Mouse (Mus musculus) midbrain, embryonic 14.5 days (tissue): ENCODE measurements around the gene Abhd16a. TPM values are rescaled to one million over a fixed set of nuclear protein-coding genes. Genes with fewer than 3 reads are reported as not detected.

Experiments
- ATAC-seq: fragments of 200-750 bp; cut with Nextera tagmentation; 2 replicates; pipeline ENCODE4 v1.8.0; 2017; ENCODE audit warnings: moderate number of reproducible peaks, moderate library complexity; ENCODE audit not compliant: low FRiP score, low TSS enrichment
- DNase-seq: peaks from one replicate; pipeline ENCODE4 v3.0.0-alpha.2; 2015
- H3K27ac ChIP-seq: fragments of 300-500 bp; sonication (generic); replicated peaks from 2 replicates; pipeline ENCODE4 v1.5.1; 2014; ENCODE audit warnings: mild to moderate bottlenecking, low read depth, low read length, moderate library complexity
- H3K27me3 ChIP-seq: fragments of 300-500 bp; sonication (generic); 2 replicates; pipeline ENCODE4 v1.6.1; 2014; ENCODE audit warnings: low read length, control low read depth, mixed read lengths; ENCODE audit not compliant: control insufficient read depth, insufficient read depth
- H3K36me3 ChIP-seq: fragments of 300-500 bp; sonication (generic); 2 replicates; pipeline ENCODE4 v1.6.1; 2014; ENCODE audit warnings: low read length, control low read depth; ENCODE audit not compliant: control insufficient read depth, insufficient read depth
- H3K4me1 ChIP-seq: fragments of 300-500 bp; sonication (generic); 2 replicates; pipeline ENCODE4 v1.6.1; 2014; ENCODE audit warnings: mild to moderate bottlenecking, antibody characterized with exemption, low read length, control low read depth; ENCODE audit not compliant: control insufficient read depth, insufficient read depth
- H3K4me2 ChIP-seq: fragments of 300-500 bp; sonication (generic); 2 replicates; pipeline ENCODE4 v1.6.1; 2014; ENCODE audit warnings: mild to moderate bottlenecking, low read length, moderate library complexity
- H3K4me3 ChIP-seq: fragments of 300-500 bp; sonication (generic); replicated peaks from 2 replicates; pipeline ENCODE4 v1.5.1; 2014; ENCODE audit warnings: low read depth, low read length
- H3K9ac ChIP-seq: fragments of 300-500 bp; sonication (generic); replicated peaks from 2 replicates; pipeline ENCODE4 v1.6.1; 2014; ENCODE audit warnings: mild to moderate bottlenecking, low read length, moderate library complexity
- H3K9me3 ChIP-seq: fragments of 300-500 bp; sonication (generic); 2 replicates; pipeline ENCODE4 v1.6.1; 2016; ENCODE audit warnings: low read length, control low read depth, mixed read lengths; ENCODE audit not compliant: control insufficient read depth
- WGBS: fragments of 180-500 bp; shearing (Covaris S2); extraction: QIAGEN DNeasy Blood & Tissue Kit; methylation state at CpG from one replicate; pipeline ENCODE4 v1.1.7; 2014; 5-methylcytosine and 5-hydroxymethylcytosine counted together
- polyA plus RNA-seq: library from polyadenylated mRNA; unstranded; fragments of >200 nt; fragmentation: Nextera tagmentation; extraction: Ambion mirVana; gene quantifications from 2 replicates; pipeline ENCODE4 v1.2.1, GENCODE M21; 2014

Gene Abhd16a
- polyA plus RNA-seq, 1 experiment from 2014 or later: 79.4 TPM

GRCm38 (mm10) chr17:35064951-35065947 lies 23.8 kb upstream of the Abhd16a start, which contains the start of gene Ly6g6c:
Gene Ly6g6c (plus strand): TSS chr17:35065388.
- Histone ChIP-seq H3K36me3 (peaks cover 24% of the 10 kb centered on the region), H3K4me1 (peaks cover 11% of the 10 kb centered on the region), H3K27ac (no peak within 1 kb of the TSS), H3K9me3 (no peaks in the 10 kb centered on the region), H3K27me3 (peaks cover 18% of the 10 kb centered on the region; the same call in 1 of the 2 replicates), H3K4me2 (peak within 1 kb of the TSS; percentile 42), H3K4me3 (peak within 1 kb of the TSS; percentile 19), H3K9ac (peak within 1 kb of the TSS; percentile 20; the same call in 1 of the 2 replicates)
- 2% methylated on average over 48 of the region's 48 CpGs for WGBS
- DNase-seq (peak; percentile 39), ATAC-seq (no peak)

DNA sequence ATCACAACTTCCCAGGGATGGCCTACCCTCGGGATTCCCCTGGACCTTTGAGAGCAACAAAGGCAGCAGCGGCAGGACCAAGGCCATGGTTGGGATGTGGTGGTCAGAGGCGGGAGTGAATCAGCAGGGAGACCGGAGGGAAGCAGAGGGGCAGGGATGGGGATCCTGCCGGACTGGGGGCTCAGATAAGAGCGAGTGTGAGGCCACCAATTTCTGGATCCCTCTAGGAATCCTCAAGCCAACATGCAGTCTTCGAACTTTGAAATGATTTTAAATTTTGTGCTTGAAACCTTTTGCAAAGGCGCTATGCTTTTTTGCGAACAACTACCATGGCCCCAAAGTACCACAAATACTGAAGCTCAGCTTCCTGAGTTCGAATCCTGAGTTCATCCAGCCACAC lies 23.0 kb upstream of the Abhd16a start, which contains the start of gene Mpig6b:
Gene Mpig6b (minus strand): TSS at position 101 of the 400 bp plus-strand sequence.
- DNase-seq: no peak
- no peak within 1 kb of the TSS for H3K27ac ChIP-seq
- H3K27me3 ChIP-seq: peaks cover 18% of the 10 kb centered on the region; the same call in 1 of the 2 replicates
- H3K4me2 ChIP-seq: peak within 1 kb of the TSS; percentile 42
- no peak for ATAC-seq
- H3K9ac ChIP-seq: no peak within 1 kb of the TSS
- H3K36me3 ChIP-seq: peaks cover 19% of the 10 kb centered on the region
- 46% methylated on average over 10 of the region's 10 CpGs for WGBS
- peak within 1 kb of the TSS; percentile 19 for H3K4me3 ChIP-seq
- H3K4me1 ChIP-seq: 0 out of 2 replicates have a peak, but pooled peaks cover 4% of the 10 kb centered on the region
- H3K9me3 ChIP-seq: no peaks in the 10 kb centered on the region

DNA sequence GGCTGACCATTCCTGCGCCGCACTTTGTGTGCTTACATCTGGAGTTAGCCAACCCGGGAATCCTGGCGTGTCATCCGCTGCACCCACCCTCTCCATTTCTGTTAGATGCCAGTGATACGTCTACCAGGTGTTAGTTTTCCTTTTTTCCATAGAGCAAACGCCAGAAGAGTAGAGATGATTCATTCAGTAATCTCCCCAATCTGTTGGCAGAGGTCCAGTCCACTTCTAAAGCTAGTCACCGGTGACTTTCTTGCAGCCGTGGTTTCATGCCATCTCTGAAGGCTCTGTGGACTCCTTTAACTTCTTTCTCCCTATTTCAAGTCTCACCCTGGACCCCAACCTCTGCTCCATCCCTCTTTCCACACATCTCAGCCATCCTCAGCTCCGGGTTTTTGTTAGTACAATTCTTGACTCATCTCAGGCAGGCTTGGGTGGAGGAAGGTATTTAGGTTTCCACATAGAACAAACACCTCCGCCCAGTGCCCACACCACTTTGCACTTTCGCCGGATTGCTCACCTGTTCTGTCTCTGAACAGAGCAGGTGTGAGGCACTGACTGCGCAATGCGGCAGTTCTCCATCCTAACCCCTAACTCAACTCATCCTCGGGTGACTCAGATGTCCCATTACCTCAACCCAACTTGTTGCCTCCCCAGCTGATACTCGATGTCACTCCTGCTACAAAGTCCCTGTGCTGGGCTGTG lies 20.7 kb upstream of the Abhd16a start:
- H3K27me3 ChIP-seq: peaks cover 18% of the 10 kb centered on the region; the same call in 1 of the 2 replicates
- 88% methylated on average over 17 of the region's 17 CpGs for WGBS
- H3K36me3 ChIP-seq: no peaks in the 10 kb centered on the region
- no peaks in the 10 kb centered on the region for H3K9me3 ChIP-seq
- no peak overlapping the region for H3K27ac ChIP-seq
- no peak overlapping the region for H3K4me2 ChIP-seq
- H3K9ac ChIP-seq: no peak overlapping the region
- DNase-seq (no peak), ATAC-seq (no peak)
- H3K4me1 ChIP-seq: 0 out of 2 replicates have a peak, but pooled peaks cover 4% of the 10 kb centered on the region
- no peak overlapping the region for H3K4me3 ChIP-seq

- ATAC-seq (no peak), DNase-seq (no peak)
- Histone ChIP-seq H3K4me3 (no peak overlapping the region), H3K27me3 (no peaks in the 10 kb centered on the region; the same call in 1 of the 2 replicates), H3K4me2 (no peak overlapping the region), H3K36me3 (no peaks in the 10 kb centered on the region), H3K27ac (no peak overlapping the region), H3K4me1 (no peaks in the 10 kb centered on the region), H3K9me3 (no peaks in the 10 kb centered on the region), H3K9ac (no peak overlapping the region)
- WGBS: 68% methylated on average over 6 of the region's 6 CpGs
Measured at GRCm38 (mm10) chr17:35070556-35071229, 18.4 kb upstream of the Abhd16a start.

GRCm38 (mm10) chr17:35071454-35071853 lies 17.6 kb upstream of the Abhd16a start:
- Histone ChIP-seq H3K9me3 (no peaks in the 10 kb centered on the region), H3K9ac (no peak overlapping the region), H3K27ac (no peak overlapping the region), H3K27me3 (no peaks in the 10 kb centered on the region; the same call in 1 of the 2 replicates), H3K4me2 (no peak overlapping the region), H3K4me3 (no peak overlapping the region), H3K4me1 (no peaks in the 10 kb centered on the region), H3K36me3 (no peaks in the 10 kb centered on the region)
- 81% methylated on average over 9 of the region's 9 CpGs for WGBS
- ATAC-seq (no peak), DNase-seq (no peak)

DNA sequence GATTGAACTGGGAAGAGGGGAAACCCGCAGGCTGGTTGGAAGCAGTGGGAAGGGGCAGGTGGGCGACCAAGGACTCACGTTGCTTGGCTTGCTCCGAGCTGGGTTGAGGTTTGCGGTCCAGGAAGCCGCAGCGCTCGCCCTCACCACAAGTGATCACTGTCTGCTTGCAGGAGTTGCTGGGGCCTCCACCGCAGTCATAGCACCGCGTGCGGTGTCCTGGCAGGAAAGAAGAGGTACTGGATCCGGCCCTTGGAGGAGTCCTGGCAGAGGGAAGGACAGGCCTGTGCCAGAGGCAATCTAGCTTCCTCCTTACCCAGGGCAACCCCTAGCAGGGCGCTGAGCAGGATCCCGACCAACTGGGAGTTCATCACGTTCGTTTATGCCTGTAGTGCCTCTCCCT lies 15.0 kb upstream of the Abhd16a start:
- Histone ChIP-seq H3K4me1 (no peaks in the 10 kb centered on the region), H3K27ac (no peak overlapping the region), H3K27me3 (no peaks in the 10 kb centered on the region), H3K9me3 (no peaks in the 10 kb centered on the region), H3K4me2 (no peak overlapping the region), H3K4me3 (no peak overlapping the region), H3K9ac (no peak overlapping the region), H3K36me3 (no peaks in the 10 kb centered on the region)
- DNase-seq (no peak), ATAC-seq (no peak)
- WGBS: 60% methylated on average over 17 of the region's 17 CpGs

GRCm38 (mm10) chr17:35076507-35077176 lies 12.4 kb upstream of the Abhd16a start, which contains the start of gene Ly6g6e:
Gene Ly6g6e (plus strand): TSS chr17:35076902.
- no peak within 1 kb of the TSS; the same call in 1 of the 2 replicates for H3K9ac ChIP-seq
- no peaks in the 10 kb centered on the region for H3K36me3 ChIP-seq
- H3K27ac ChIP-seq: no peak within 1 kb of the TSS
- no peaks in the 10 kb centered on the region for H3K27me3 ChIP-seq
- H3K4me2 ChIP-seq: peak within 1 kb of the TSS; percentile 47
- ATAC-seq (no peak), DNase-seq (no peak)
- no peaks in the 10 kb centered on the region for H3K9me3 ChIP-seq
- H3K4me1 ChIP-seq: no peaks in the 10 kb centered on the region
- 36% methylated on average over 10 of the region's 10 CpGs for WGBS
- no peak within 1 kb of the TSS for H3K4me3 ChIP-seq

- 44% methylated on average over 2 of the region's 2 CpGs for WGBS
- DNase-seq (peak; percentile 15), ATAC-seq (no peak)
- H3K36me3 ChIP-seq: no peaks in the 10 kb centered on the region
- H3K4me3 ChIP-seq: no peak overlapping the region
- peak overlapping the region; percentile 47 for H3K4me2 ChIP-seq
- H3K9ac ChIP-seq: no peak overlapping the region
- H3K4me1 ChIP-seq: no peaks in the 10 kb centered on the region
- H3K9me3 ChIP-seq: no peaks in the 10 kb centered on the region
- H3K27ac ChIP-seq: no peak overlapping the region
- H3K27me3 ChIP-seq: no peaks in the 10 kb centered on the region
Measured at GRCm38 (mm10) chr17:35077285-35077684, 11.8 kb upstream of the Abhd16a start.
